ENCODE assay signal across 8 mouse cellular contexts in genomic region chr4:133372278-133372665, GRCm38 (mm10). TPM values are rescaled to one million over a fixed set of nuclear protein-coding genes. Genes with fewer than 3 reads are reported as not detected.
DNase-seq lines count a peak whose midpoint lies in the region; ATAC-seq and TF ChIP-seq lines count a peak whose summit lies in the region.

No protein-coding gene starts in this region.

- H3K36me3 ChIP-seq in kidney, postnatal 0 days (ENCODE audit: insufficient read depth, low read length), result no peaks in the 10 kb centered on the region
- peaks cover 5% of the 10 kb centered on the region; the same call in 1 of the 2 replicates for H3K36me3 ChIP-seq in embryonic facial prominence, embryonic 15.5 days
- H3K36me3 ChIP-seq in intestine, postnatal 0 days (ENCODE audit: control insufficient read depth, insufficient read depth), result peaks cover 7% of the 10 kb centered on the region
- no peaks in the 10 kb centered on the region for H3K36me3 ChIP-seq in neural tube, embryonic 15.5 days

- H3K27me3 ChIP-seq in kidney, postnatal 0 days (ENCODE audit: insufficient read depth, low read length), result no peaks in the 10 kb centered on the region
- no peaks in the 10 kb centered on the region for H3K27me3 ChIP-seq in embryonic facial prominence, embryonic 15.5 days
- H3K27me3 ChIP-seq in intestine, postnatal 0 days (replicated peaks; ENCODE audit: control insufficient read depth, insufficient read depth, low read length), result no peaks in the 10 kb centered on the region
- H3K27me3 ChIP-seq in neural tube, embryonic 15.5 days (replicated peaks), result no peaks in the 10 kb centered on the region

- H3K4me3 ChIP-seq in kidney, postnatal 0 days (replicated peaks; ENCODE audit: low read depth, low read length), result peak overlapping the region; percentile 75
- peak overlapping the region; percentile 76 for H3K4me3 ChIP-seq in embryonic facial prominence, embryonic 15.5 days (replicated peaks)
- peak overlapping the region; percentile 88 for H3K4me3 ChIP-seq in intestine, postnatal 0 days (ENCODE audit: low read depth, low read length)
- H3K4me3 ChIP-seq in neural tube, embryonic 15.5 days (replicated peaks), result peak overlapping the region; percentile 82; the same call in 1 of the 2 replicates

- no peak for ATAC-seq in kidney, postnatal 0 days (replicated peaks; ENCODE audit: low FRiP score, low read depth)
- no peak for ATAC-seq in embryonic facial prominence, embryonic 15.5 days (ENCODE audit: insufficient number of reproducible peaks, low FRiP score, low TSS enrichment, low read depth)
- ATAC-seq in intestine, postnatal 0 days, result no peak
- ATAC-seq in neural tube, embryonic 15.5 days (ENCODE audit: low FRiP score), result no peak

- no peaks in the 10 kb centered on the region for H3K9me3 ChIP-seq in kidney, postnatal 0 days (replicated peaks; ENCODE audit: low read length)
- H3K9me3 ChIP-seq in embryonic facial prominence, embryonic 15.5 days (replicated peaks), result no peaks in the 10 kb centered on the region
- H3K9me3 ChIP-seq in intestine, postnatal 0 days (ENCODE audit: control insufficient read depth), result no peaks in the 10 kb centered on the region
- H3K9me3 ChIP-seq in neural tube, embryonic 15.5 days (replicated peaks), result no peaks in the 10 kb centered on the region

- no peak for DNase-seq in kidney, postnatal 0 days (ENCODE audit: low spot score)
- DNase-seq in kidney, adult 8-10 months, result no peak
- DNase-seq in ovary, adult 18-20 months (ENCODE audit: low spot score), result no peak
- DNase-seq in gastrocnemius, adult 18-20 months (ENCODE audit: low spot score), result no peak
- DNase-seq in right cerebral cortex, postnatal 36 days (ENCODE audit: low spot score in 2 of 2), result no peak

- H3K4me1 ChIP-seq in kidney, postnatal 0 days (replicated peaks; ENCODE audit: insufficient read depth, low read length), result peaks cover 33% of the 10 kb centered on the region
- peaks cover 55% of the 10 kb centered on the region for H3K4me1 ChIP-seq in embryonic facial prominence, embryonic 15.5 days
- H3K4me1 ChIP-seq in intestine, postnatal 0 days (replicated peaks; ENCODE audit: control insufficient read depth, insufficient read depth, low read length), result peaks cover 19% of the 10 kb centered on the region; the same call in 1 of the 2 replicates
- peaks cover 52% of the 10 kb centered on the region for H3K4me1 ChIP-seq in neural tube, embryonic 15.5 days

- H3K27ac ChIP-seq in kidney, postnatal 0 days, result no peak overlapping the region
- no peak overlapping the region for H3K27ac ChIP-seq in embryonic facial prominence, embryonic 15.5 days (replicated peaks)
- H3K27ac ChIP-seq in intestine, postnatal 0 days (ENCODE audit: low read depth, low read length), result no peak overlapping the region
- no peak overlapping the region for H3K27ac ChIP-seq in neural tube, embryonic 15.5 days (replicated peaks)

- H3K4me2 ChIP-seq in kidney, postnatal 0 days (ENCODE audit: low read length), result peak overlapping the region; percentile 75
- peak overlapping the region; percentile 71 for H3K4me2 ChIP-seq in embryonic facial prominence, embryonic 15.5 days (replicated peaks)
- peak overlapping the region; percentile 78 for H3K4me2 ChIP-seq in intestine, postnatal 0 days (replicated peaks; ENCODE audit: low read depth)
- H3K4me2 ChIP-seq in neural tube, embryonic 15.5 days, result peak overlapping the region; percentile 66

- 28% methylated on average over 6 of the region's 6 CpGs for WGBS in kidney, postnatal 0 days
- 68% methylated on average over 6 of the region's 6 CpGs for WGBS in embryonic facial prominence, embryonic 15.5 days
- 28% methylated on average over 6 of the region's 6 CpGs for WGBS in intestine, postnatal 0 days
- 68% methylated on average over 6 of the region's 6 CpGs for whole genome bisulfite sequencing in neural tube, embryonic 15.5 days

- no peak for TF ChIP-seq CTCF in kidney, postnatal 0 days (IDR thresholded peaks at IDR 0.05; ENCODE audit: low read depth)
- TF ChIP-seq CTCF in intestine, postnatal 0 days (IDR thresholded peaks at IDR 0.05; ENCODE audit: low read depth), result no peak

- no peak overlapping the region for H3K9ac ChIP-seq in kidney, postnatal 0 days (ENCODE audit: low read depth, low read length)
- no peak overlapping the region for H3K9ac ChIP-seq in embryonic facial prominence, embryonic 15.5 days
- H3K9ac ChIP-seq in intestine, postnatal 0 days (ENCODE audit: low read depth, low read length), result 0 out of 2 replicates have a peak overlapping the region, but pooled peaks have one; percentile 42
- H3K9ac ChIP-seq in neural tube, embryonic 15.5 days (replicated peaks), result peak overlapping the region; percentile 40; the same call in 1 of the 2 replicates

RNA-seq across cellular contexts. Expression of gene Slc9a1, which starts 2.8 kb away (rescaled TPM):
- polyA plus RNA-seq in kidney, postnatal 0 days (2015; fragmentation: Nextera tagmentation; extraction: Ambion mirVana), result 5.7 and 7.1 TPM in 2 replicates
- 11.0 and 11.2 TPM in 2 replicates for polyA plus RNA-seq in embryonic facial prominence, embryonic 15.5 days (2015; fragmentation: Nextera tagmentation; extraction: Ambion mirVana)
- polyA plus RNA-seq in intestine, postnatal 0 days (2015; fragmentation: Nextera tagmentation; extraction: Ambion mirVana), result 5.7 and 6.1 TPM in 2 replicates
- 8.4 and 9.9 TPM in 2 replicates for polyA plus RNA-seq in neural tube, embryonic 15.5 days (2015; fragmentation: Nextera tagmentation; extraction: Ambion mirVana)
- total RNA-seq in gastrocnemius, adult 18-20 months (2021), result 10 to 100 TPM; 10.0 to 11.4 TPM

RNA-seq across cellular contexts. Expression of gene Wdtc1, which starts 19.0 kb away (rescaled TPM):
- 9.9 and 11.2 TPM in 2 replicates for polyA plus RNA-seq in kidney, postnatal 0 days (2015; fragmentation: Nextera tagmentation; extraction: Ambion mirVana)
- 17.0 and 17.2 TPM in 2 replicates for polyA plus RNA-seq in embryonic facial prominence, embryonic 15.5 days (2015; fragmentation: Nextera tagmentation; extraction: Ambion mirVana)
- 7.2 and 8.2 TPM in 2 replicates for polyA plus RNA-seq in intestine, postnatal 0 days (2015; fragmentation: Nextera tagmentation; extraction: Ambion mirVana)
- 19.3 and 19.6 TPM in 2 replicates for polyA plus RNA-seq in neural tube, embryonic 15.5 days (2015; fragmentation: Nextera tagmentation; extraction: Ambion mirVana)
- 100 to 1,000 TPM in 1 of 2 experiments, 10 to 100 TPM in 1; 99.6 to 102 TPM for total RNA-seq in gastrocnemius, adult 18-20 months (2021)

Comparison
In these comparisons a context has a peak if more than half of its experiments do, and no peak if none do; other contexts are left out.
1. H3K9ac ChIP-seq: peak in intestine, postnatal 0 days (single experiment) and neural tube, embryonic 15.5 days (single experiment); none in kidney, postnatal 0 days (single experiment) and embryonic facial prominence, embryonic 15.5 days (single experiment).
2. Peak in every context shown above with its lines, with median percentiles within 50 percentile points of each other: H3K4me2 ChIP-seq and H3K4me3 ChIP-seq.